Mouse (Mus musculus): ENCODE results near the gene Gstz1. TPM values are rescaled to one million over a fixed set of nuclear protein-coding genes. Genes with fewer than 3 reads are reported as not detected.

Gene Gstz1
- total RNA-seq (2023) = 13.7 TPM

GRCm38 (mm10) chr12:87146966-87147365 is at the start of gene Gstz1:
Gstz1 (plus strand) TSS chr12:87147165.

GRCm38 (mm10) chr12:87102165-87102631 is 44.8 kb upstream of the Gstz1 start, which contains the start of gene Ngb:
Ngb (minus strand) TSS chr12:87102539.

GRCm38 (mm10) chr12:87147395-87148089 is 577 bp downstream of the Gstz1 start, which contains the start of gene Pomt2:
Pomt2 (minus strand) TSS chr12:87147968.

GRCm38 (mm10) chr12:87199206-87199972 is 52.4 kb downstream of the Gstz1 start, which contains the start of gene Samd15:
Samd15 (plus strand) TSS chr12:87199723.

GRCm38 (mm10) chr12:87199973-87200586 is 53.1 kb downstream of the Gstz1 start, which contains the start of gene Tmed8:
Tmed8 (minus strand) TSS chr12:87200454.

Other genes with a start within 250 kb of the Gstz1 start
- gene Cipc, start 200.1 kb upstream of the Gstz1 start, total RNA-seq (2023) = 20.5 TPM
- gene Zdhhc22, start 156.7 kb upstream of the Gstz1 start, total RNA-seq (2023) = not detected
- not detected for gene Tmem63c, start 125.8 kb upstream of the Gstz1 start, total RNA-seq (2023)
- 0.77 TPM for gene Ngb, start 44.6 kb upstream of the Gstz1 start, total RNA-seq (2023)
- 6.8 TPM for gene Pomt2, start 803 bp downstream of the Gstz1 start, total RNA-seq (2023)
- gene Samd15, start 52.6 kb downstream of the Gstz1 start, total RNA-seq (2023) = 1.8 TPM
- 13.7 TPM for gene Tmed8, start 53.3 kb downstream of the Gstz1 start, total RNA-seq (2023)
- gene Noxred1, start 91.6 kb downstream of the Gstz1 start, total RNA-seq (2023) = 1.6 TPM
- gene Vipas39, start 119.1 kb downstream of the Gstz1 start, total RNA-seq (2023) = 27.3 TPM
- 104 TPM for gene Ahsa1, start 119.3 kb downstream of the Gstz1 start, total RNA-seq (2023)
- gene Ism2, start 152.5 kb downstream of the Gstz1 start, total RNA-seq (2023) = not detected
- gene Sptlc2, start 241.2 kb downstream of the Gstz1 start, total RNA-seq (2023) = 82.5 TPM